Mouse (Mus musculus) urinary bladder, postnatal 4 days (tissue): ENCODE data around the gene Ada.
A peak's percentile ranks its signal among the peaks of the same experiment; 100 is the strongest.

Source experiments
- DNase-seq, 2 experiments: peaks; one replicate each; pipeline ENCODE4 v3.0.0; 2021 to 2022; ENCODE audit warnings: low spot score in 2 of 2

Gene Ada

GRCm38 (mm10) chr2:163749647-163750611 is at the start of gene Ada:
Gene Ada (minus strand): TSS chr2:163750239.
- peak; percentile 32 to 69 for DNase-seq

DNA sequence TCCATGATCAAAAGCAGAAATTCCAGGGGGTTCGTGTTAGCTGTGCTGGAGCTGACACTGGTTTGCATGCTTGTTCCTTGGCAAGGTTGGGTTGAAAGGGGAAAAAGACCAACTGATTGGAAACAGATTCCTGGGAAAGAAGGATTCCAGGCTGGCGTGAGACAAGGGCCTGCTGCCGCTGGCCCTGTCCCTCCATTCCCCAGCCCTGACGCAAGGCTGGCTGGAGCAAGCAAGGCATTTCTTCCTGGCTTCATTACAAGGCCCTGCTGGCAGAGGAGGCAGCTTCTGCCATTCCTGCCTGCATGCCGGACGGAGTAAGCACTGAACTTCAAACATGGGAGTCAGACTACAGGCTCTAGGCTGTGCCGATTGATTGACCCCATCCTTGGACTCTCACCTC is 48.4 kb upstream of the Ada start:
- peak in 1 of 2 experiments; percentile 45 for DNase-seq

DNA sequence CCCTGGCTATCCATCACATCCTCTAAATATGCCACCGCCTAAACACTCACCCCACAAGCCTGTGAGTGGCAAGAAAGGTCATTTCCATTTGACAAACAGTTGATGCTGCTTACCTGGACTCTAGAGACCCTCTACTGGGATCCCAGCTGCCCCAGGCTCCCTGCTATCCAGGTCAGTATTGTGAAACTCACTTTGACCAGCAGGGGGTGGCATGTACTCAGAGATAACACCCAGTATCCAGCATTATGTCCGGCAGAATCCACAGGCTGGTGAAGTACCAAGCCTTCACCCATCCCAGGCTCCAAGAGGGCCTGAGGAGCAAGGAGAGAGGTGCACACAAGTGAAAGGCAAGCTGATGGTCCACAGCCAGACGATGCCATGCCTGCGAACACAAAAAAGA is 38.4 kb upstream of the Ada start:
- DNase-seq = peak; percentile 53 to 70

DNA sequence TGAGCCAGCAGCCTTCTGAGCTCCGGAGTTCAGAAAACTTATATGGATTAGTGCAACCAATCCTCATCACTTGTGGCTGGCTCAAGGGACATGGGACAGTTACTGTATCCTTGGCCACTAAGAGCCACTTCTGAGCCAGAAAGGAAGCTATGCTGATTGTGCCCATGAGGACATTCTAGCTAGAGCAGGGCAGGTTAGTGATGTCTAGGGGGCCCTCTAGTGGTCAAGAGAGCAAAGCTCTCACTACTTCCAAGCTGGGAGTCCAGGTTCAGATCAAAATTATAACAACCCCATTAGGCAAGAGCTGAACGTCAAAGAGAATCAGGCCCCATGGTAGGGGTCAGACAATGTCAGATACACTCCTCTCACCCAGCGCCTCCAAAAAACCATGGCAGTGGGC is 37.7 kb upstream of the Ada start:
- DNase-seq = no peak

GRCm38 (mm10) chr2:163787086-163787485 is 37.0 kb upstream of the Ada start:
- DNase-seq = no peak

DNA sequence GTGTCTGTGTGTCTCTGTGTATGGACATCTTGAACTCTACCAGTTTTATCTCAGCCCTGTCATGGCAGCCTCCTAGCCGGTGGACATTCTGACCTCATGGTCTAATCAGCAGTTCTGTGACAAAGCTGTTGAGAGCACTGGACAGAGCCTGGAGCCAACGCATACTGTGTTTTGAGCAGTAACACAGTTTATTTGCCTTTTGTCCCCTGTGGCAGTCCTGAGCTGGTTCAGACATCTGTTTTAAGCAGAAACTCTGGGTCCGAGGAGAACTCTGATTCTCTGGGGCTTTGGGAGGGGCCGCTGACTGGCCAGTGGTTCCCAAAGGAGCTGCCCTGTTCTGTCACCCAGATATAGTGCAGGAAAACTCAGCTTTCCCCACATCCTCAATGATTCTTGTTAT is 33.9 kb upstream of the Ada start:
- no peak for DNase-seq

DNA sequence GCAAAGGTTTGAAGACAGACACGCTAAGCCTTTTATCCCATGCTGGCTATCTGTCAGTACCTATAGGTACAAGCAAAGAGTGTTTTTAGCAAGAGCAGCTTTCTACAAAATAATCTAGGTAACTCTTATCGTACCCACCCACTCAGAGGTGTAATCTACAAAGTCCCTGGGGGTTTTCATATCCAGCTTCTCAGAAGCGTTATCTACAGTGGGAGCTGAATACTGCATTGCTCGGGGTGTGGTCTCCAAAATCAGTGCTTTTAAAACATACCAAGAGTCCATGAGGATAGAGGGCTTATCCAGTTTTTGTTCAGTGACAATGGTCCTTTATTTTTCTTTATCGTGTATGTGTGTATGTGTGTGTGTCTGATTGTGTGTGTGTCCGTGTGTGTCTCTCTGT is 33.3 kb upstream of the Ada start:
- DNase-seq = no peak

DNA sequence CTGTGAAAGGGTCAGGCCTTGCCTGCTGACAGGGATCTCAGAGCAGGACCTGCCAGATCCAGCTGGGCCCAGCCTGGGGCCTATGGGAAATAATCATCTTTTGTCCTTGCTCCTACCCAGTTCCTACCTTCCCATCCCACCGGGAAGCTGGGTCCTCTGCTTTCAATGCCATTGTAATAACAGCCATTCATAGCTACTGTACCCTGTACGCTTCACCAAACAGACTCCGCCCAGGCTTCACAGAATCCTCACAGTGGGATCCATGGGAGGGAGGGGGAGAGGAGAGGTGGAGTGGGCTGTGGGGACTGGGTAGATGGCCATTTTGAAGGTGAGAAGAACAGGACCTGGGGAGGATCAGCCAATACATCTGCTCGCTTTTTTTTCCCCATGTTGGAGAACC is 28.9 kb upstream of the Ada start:
- DNase-seq = no peak

DNA sequence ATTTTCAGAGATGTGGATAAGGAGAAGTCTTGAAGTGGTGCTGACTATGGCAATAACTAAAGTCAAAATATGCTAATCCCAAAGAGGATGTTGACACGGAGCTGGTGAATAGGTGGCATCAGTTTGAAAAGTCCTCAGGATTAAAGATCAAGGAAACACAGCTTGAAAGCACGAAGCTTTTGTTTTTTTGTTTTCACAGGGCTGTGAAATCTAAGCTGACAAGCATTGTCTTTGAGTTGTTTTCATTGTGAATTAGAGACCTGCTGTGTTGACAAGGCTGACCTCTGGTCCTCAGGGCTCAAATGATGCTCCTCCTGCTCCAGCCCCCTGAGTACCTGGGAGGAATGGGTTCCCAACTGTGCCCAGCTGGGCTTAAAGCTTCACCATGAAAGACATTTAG is 27.0 kb upstream of the Ada start:
- DNase-seq = no peak

DNA sequence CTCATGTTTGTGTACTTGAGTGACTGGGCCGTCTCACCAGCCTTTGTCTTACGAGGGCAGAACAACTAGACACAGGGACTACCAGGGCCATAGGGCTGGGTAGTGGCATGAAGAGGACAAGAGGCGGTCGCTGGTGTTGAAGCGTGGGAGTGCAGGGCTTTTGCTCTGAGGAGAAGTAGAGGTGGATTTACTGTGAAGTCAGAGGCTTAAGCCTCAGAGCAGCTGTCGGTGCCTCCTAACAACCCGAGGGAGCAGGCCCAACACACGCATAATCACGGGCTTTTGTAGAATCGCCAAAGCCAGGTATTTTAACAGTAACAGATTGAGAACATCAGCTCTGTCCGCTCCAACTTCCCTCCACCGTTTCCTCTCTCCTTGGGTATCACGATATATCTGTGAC is 26.6 kb upstream of the Ada start:
- no peak for DNase-seq

- no peak for DNase-seq
Measured at GRCm38 (mm10) chr2:163770731-163771130, 20.7 kb upstream of the Ada start.

DNA sequence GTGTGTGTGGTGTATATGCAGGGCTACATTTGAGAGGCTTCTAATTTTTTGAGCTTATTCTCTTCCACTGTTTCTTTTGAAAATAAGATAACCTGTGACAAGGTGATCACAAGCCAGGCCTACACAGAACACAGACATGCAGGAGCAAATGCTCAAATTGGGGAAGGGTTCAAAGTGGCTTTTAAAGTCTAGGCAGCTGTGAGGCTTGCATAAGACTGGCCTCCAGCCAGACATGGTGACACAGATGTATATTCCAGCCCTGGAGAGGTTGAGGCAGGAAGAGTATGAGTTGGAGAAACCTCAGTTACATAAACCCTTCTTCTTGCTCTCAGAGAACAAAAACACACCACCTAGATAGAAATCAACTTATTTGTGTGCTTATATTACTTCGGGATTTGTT is 16.9 kb upstream of the Ada start:
- DNase-seq = no peak

DNA sequence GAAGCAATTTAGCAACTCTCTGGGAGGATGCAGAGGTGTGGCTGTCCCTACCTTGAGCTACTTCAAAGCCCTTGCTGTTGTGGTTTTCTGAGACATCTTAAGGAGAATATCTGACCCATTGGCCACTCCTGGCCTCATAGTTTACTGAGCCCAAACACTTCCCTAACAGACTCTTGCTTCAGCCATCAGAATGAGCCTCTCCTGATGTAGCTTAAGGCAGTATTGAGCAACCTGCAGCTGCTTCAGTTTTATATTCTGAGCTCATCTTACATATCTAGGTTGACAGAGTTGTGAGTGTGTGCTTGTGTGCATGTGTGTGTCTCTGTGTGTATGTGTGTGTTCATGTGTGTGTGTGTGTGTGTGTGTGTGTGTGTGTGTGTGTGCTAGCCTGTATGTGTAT is 16.2 kb upstream of the Ada start:
- DNase-seq = no peak

- DNase-seq = no peak
Measured at GRCm38 (mm10) chr2:163761402-163761801, 11.4 kb upstream of the Ada start.

GRCm38 (mm10) chr2:163760589-163760988 is 10.6 kb upstream of the Ada start:
- no peak for DNase-seq

DNA sequence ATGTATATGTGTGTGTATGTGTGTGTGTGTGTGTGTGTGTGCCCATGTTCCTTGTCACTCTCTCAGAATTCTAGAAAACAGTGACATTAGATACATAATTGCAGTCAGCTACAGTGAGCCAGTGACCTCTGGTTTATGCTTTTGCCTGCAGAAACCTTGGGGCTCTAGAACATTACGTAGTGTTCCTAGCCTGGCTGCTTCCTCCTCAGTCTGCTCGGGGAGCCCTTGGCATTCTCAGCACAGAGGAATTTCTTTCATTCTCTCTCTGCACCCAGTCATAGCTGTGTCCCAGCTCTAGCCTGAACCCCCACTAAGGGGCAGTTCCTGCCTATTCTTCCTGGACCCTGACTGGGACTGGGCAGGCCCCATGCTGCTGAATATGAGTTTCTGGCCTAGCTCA is 8.1 kb upstream of the Ada start:
- DNase-seq = no peak

DNA sequence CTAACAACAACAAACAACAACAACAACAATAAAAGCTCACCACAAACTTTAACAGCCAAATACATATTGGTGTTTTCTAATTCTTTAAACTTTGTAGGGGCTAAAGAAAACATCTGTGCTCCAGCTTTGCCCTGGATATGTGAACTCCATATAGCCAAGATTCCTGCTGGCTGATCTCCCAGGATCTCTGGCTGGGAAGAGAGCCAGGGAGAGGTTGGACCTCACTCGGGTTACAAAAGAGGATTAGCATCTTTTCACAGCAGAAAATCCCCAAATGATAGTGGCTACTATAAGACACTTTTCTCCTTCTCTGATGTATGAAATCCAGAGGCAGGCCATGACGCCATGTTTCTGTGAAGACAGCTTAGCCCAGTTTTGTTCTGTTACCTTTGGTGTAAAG is 6.7 kb upstream of the Ada start:
- peak in 1 of 2 experiments; percentile 78 for DNase-seq

DNA sequence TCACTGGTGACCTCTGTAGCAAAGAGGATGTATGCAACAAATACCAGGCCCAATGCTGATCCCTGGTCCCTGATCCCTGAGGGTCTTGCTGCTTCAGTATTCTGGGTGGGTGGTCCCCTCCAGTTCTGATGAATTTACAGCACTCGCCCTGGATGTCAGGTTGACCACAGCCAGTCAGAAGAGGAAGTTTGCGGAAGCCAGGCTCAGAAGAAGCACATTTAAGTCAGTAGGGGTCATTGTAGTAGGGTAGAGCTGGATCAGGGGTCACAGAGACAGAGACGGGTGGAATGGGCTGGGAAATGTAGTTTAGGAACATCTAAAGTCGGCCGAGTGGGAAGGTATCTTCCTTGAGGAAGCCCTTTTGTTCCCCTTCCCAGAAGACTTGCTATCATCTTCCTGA is 4.2 kb upstream of the Ada start:
- DNase-seq = no peak

DNA sequence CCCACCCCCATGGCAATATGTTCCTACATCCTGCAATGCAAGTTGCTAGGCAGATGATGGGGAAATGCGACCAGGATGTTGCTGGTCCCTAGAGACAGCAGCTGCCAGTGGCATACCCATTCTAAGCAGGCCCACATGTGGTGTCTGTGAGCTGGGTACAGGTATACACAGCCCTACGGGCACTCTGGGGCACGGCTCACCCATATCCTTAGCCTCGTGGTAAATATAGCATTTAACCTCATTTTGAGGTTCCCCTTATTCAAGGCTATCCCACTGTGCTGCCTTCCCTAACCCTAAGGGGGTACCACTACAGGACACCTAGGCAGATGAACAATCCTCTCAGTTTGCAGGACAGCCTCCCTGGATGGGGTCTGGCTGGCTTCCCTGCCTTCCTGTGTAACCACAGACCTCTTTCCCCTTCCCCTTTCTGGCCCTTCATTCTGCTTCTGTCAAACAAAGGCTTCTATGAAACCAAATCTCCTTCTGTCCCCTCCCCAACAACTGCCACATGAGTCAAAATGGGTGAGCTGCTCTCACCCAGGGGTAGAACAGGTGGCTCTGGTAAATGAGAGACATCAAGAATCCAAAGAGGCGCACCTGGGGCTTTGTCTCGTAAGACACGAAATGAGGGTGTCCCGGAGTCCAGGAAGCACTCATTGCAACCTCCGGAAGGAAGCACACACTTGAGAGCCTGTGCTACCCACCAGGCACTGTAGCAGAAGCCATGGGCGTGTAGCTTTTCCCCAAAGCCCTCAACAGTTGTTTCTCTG is 5.1 kb downstream of the Ada start:
- no peak for DNase-seq

DNA sequence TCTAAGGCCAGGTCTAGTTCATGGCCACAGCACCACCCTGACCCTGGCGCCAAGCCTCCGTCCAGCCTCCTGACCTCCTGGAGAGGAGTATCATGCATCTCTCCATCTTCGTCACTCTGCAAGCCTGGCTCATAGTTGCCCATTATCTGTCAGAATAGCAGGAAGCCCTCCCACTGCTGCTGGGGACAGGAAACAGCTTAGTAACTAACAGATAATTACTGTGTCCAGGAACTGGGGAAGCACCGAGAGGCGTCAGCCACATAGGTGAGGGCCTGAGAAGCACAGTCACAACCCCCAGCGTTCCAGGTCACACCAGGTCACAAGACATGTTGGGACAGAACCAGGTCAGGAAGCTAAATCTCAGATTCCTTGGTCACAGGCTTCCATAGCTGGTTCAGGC is 6.7 kb downstream of the Ada start:
- no peak for DNase-seq

GRCm38 (mm10) chr2:163742656-163743055 is 7.4 kb downstream of the Ada start:
- DNase-seq = no peak

GRCm38 (mm10) chr2:163735980-163736379 is 14.1 kb downstream of the Ada start:
- no peak for DNase-seq

GRCm38 (mm10) chr2:163735163-163735562 is 14.9 kb downstream of the Ada start:
- no peak for DNase-seq
